Comparison of ENCODE assay signal across 12 mouse cellular contexts in the genomic region with DNA sequence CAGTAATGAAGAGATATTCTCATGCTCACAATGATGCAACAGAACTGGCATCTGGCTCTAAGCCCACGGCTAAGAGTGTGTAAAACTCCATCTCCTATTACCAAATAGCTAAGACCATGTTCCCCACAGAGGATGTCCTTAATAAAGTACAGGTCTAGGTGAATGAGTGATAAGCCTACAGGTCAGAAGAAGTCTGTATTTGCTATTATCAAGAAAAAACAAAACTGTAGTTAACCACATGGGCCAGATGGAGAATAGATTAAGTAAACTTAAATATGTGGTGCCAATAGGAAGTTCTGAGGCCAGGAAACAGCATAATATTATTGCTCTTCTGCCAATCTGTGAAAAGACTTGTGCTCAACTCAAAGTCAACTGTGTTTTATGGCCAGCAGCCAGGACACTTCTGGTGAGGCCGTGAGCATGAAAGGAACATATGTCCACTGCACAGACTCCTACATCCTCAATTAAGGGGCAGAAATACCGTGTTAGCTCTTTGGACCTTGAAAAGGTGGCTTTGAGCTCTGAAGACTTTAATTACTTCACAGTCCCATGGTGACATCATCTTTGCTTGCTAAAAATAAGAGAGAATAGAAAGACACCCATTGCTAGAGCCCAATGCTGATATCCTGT.
A peak's percentile ranks its signal among the peaks of the same experiment; 100 is the strongest.
DNase-seq lines count a peak whose midpoint lies in the region; ATAC-seq and TF ChIP-seq lines count a peak whose summit lies in the region.
"Had no signal": no experiment of that assay in that cellular context is flagged by ENCODE, and none has a peak within 500 bp of the region (broad histone marks: within the 10 kb centered on the region; RNA-seq: fewer than 3 reads in every experiment).

No protein-coding gene starts in this region.

- WGBS in intestine, embryonic 15.5 days = 67% methylated on average over 3 of the region's 3 CpGs

- no peak overlapping the region for H3K4me2 ChIP-seq in intestine, embryonic 15.5 days (replicated peaks)
- H3K4me2 ChIP-seq: liver, embryonic 12.5 days had no signal

- peak; percentile 72 for ATAC-seq in G1E (ENCODE audit: extremely low read depth, insufficient number of reproducible peaks, low FRiP score, poor library complexity, severe bottlenecking)
- no peak for ATAC-seq in intestine, embryonic 15.5 days
- ATAC-seq: liver, embryonic 12.5 days; lung, postnatal 0 days had no signal

- peaks cover 35% of the 10 kb centered on the region for H3K4me1 ChIP-seq in G1E (ENCODE audit: insufficient read depth, low read depth, low read length)
- H3K4me1 ChIP-seq in intestine, embryonic 15.5 days (replicated peaks) = no peaks in the 10 kb centered on the region
- H3K4me1 ChIP-seq: liver, embryonic 12.5 days had no signal

- H3K36me3 ChIP-seq in G1E (replicated peaks) = no peaks in the 10 kb centered on the region
- no peaks in the 10 kb centered on the region for H3K36me3 ChIP-seq in intestine, embryonic 15.5 days
- H3K36me3 ChIP-seq: liver, embryonic 12.5 days had no signal

- TF ChIP-seq POLR2A in brain, embryonic 14.5 days (IDR thresholded peaks at IDR 0.05; ENCODE audit: borderline replicate concordance, extremely low read depth, insufficient read depth, insufficient read length, poor library complexity, severe bottlenecking) = no peak

- intact Hi-C loops in heart, postnatal 10 days (cut with DNase I) = no loop called here

- DNase-seq in heart, postnatal 10 days = peak; percentile 28 to 31
- no peak for DNase-seq in heart, adult 9 months (ENCODE audit: low spot score in 2 of 2)
- DNase-seq in G1E (ENCODE audit: low spot score) = peak; percentile 22
- peak; percentile 84 for DNase-seq in brain, embryonic 14.5 days (ENCODE audit: low read depth)
- peak; percentile 70 to 81 for DNase-seq in cerebellum, postnatal 10 days
- DNase-seq in right cerebral cortex, adult 2 months (ENCODE audit: low spot score in 2 of 2) = no peak
- DNase-seq: adrenal gland, postnatal 10 days; right cerebral cortex, postnatal 4 days; thymus, adult 2 months had no signal

- no peak overlapping the region for H3K4me3 ChIP-seq in G1E (ENCODE audit: low read depth, low read length)
- H3K4me3 ChIP-seq in intestine, embryonic 15.5 days (replicated peaks) = no peak overlapping the region
- H3K4me3 ChIP-seq: liver, embryonic 12.5 days had no signal

- H3K9ac ChIP-seq in intestine, embryonic 15.5 days = no peak overlapping the region
- H3K9ac ChIP-seq: liver, embryonic 12.5 days had no signal

- TF ChIP-seq CTCF in G1E (IDR thresholded peaks at IDR 0.05; ENCODE audit: low read depth, low read length) = no peak
- no peak for TF ChIP-seq CTCF in brain, embryonic 14.5 days (IDR thresholded peaks at IDR 0.05; ENCODE audit: borderline replicate concordance, extremely low read depth, insufficient read depth, insufficient read length)

- no peak overlapping the region for H3K27ac ChIP-seq in intestine, embryonic 15.5 days
- H3K27ac ChIP-seq: liver, embryonic 12.5 days had no signal

- H3K9me3 ChIP-seq in G1E (replicated peaks) = no peaks in the 10 kb centered on the region
- H3K9me3 ChIP-seq in intestine, embryonic 15.5 days = no peaks in the 10 kb centered on the region
- H3K9me3 ChIP-seq: liver, embryonic 12.5 days had no signal

- no peaks in the 10 kb centered on the region for H3K27me3 ChIP-seq in G1E (ENCODE audit: insufficient read depth, low read length)
- H3K27me3 ChIP-seq in intestine, embryonic 15.5 days (replicated peaks) = no peaks in the 10 kb centered on the region
- H3K27me3 ChIP-seq: liver, embryonic 12.5 days had no signal

Comparison
In these comparisons a context has a peak if more than half of its experiments do, and no peak if none do; other contexts are left out.
1. DNase-seq: peak in heart, postnatal 10 days (2 of 2), G1E (single experiment), brain, embryonic 14.5 days (single experiment) and cerebellum, postnatal 10 days (2 of 2); none in heart, adult 9 months (0 of 2) and right cerebral cortex, adult 2 months (0 of 2).